Mouse (Mus musculus) kidney, embryonic 14.5 days (tissue): ENCODE measurements around the gene Ubp1. TPM values are rescaled to one million over a fixed set of nuclear protein-coding genes. Genes with fewer than 3 reads are reported as not detected.
"Not testable (repeated sequence)": the region's sequence is repeated elsewhere in the genome, so short reads cannot be mapped to it uniquely, and the experiment has no call there.

Experiments used
- ATAC-seq: fragments of 200-750 bp; cut with Nextera tagmentation; 2 replicates; pipeline ENCODE4 v1.8.0; 2017; ENCODE audit warnings: moderate number of reproducible peaks, mild to moderate bottlenecking, moderate TSS enrichment, moderate library complexity; ENCODE audit not compliant: low FRiP score, low TSS enrichment
- H3K27ac ChIP-seq: fragments of 300-500 bp; sonication (generic); 2 replicates; pipeline ENCODE4 v1.5.1; 2014; ENCODE audit warnings: low read depth, mild to moderate bottlenecking, low read length, moderate library complexity, mixed read lengths
- H3K27me3 ChIP-seq: fragments of 300-500 bp; sonication (generic); 2 replicates; pipeline ENCODE4 v1.6.1; 2014; ENCODE audit warnings: mild to moderate bottlenecking, low read length; ENCODE audit not compliant: control insufficient read depth, insufficient read depth
- H3K36me3 ChIP-seq: fragments of 300-500 bp; sonication (generic); 2 replicates; pipeline ENCODE4 v1.6.1; 2014; ENCODE audit warnings: low read length, mixed read lengths; ENCODE audit not compliant: control insufficient read depth, insufficient read depth
- H3K4me1 ChIP-seq: fragments of 300-500 bp; sonication (generic); 2 replicates; pipeline ENCODE4 v1.6.1; 2014; ENCODE audit warnings: low read length, mixed read lengths; ENCODE audit not compliant: control insufficient read depth, insufficient read depth
- H3K4me2 ChIP-seq: fragments of 300-500 bp; sonication (generic); replicated peaks from 2 replicates; pipeline ENCODE4 v1.6.1; 2014; ENCODE audit warnings: low read depth, mild to moderate bottlenecking, low read length
- H3K4me3 ChIP-seq: fragments of 300-500 bp; sonication (generic); 2 replicates; pipeline ENCODE4 v1.5.1; 2014; ENCODE audit warnings: mild to moderate bottlenecking, low read length
- H3K9ac ChIP-seq: fragments of 300-500 bp; sonication (generic); 2 replicates; pipeline ENCODE4 v1.6.1; 2014; ENCODE audit warnings: low read depth, mild to moderate bottlenecking, low read length, moderate library complexity
- H3K9me3 ChIP-seq: fragments of 300-500 bp; sonication (generic); 2 replicates; pipeline ENCODE4 v1.6.1; 2016; ENCODE audit warnings: low read length; ENCODE audit not compliant: control insufficient read depth
- WGBS: fragments of 180-500 bp; shearing (Covaris S2); extraction: QIAGEN DNeasy Blood & Tissue Kit; methylation state at CpG from one replicate; pipeline ENCODE4 v1.1.7; 2014; 5-methylcytosine and 5-hydroxymethylcytosine counted together
- polyA plus RNA-seq: library from polyadenylated mRNA; unstranded; fragments of >200 nt; fragmentation: Nextera tagmentation; extraction: Ambion mirVana; gene quantifications from 2 replicates; pipeline ENCODE4 v1.2.1, GENCODE M21; 2014

The Ubp1 gene
- 29.3 and 53.9 TPM in 2 replicates for polyA plus RNA-seq

GRCm38 (mm10) chr9:113930534-113931374, at the start of gene Ubp1:
Gene Ubp1 (plus strand): TSS chr9:113930934.
- WGBS = under 1% methylated on average over 51 of the region's 86 CpGs
- peak within 1 kb of the TSS; percentile 98 for H3K4me3 ChIP-seq
- no peaks in the 10 kb centered on the region for H3K9me3 ChIP-seq
- peak within 1 kb of the TSS; percentile 88 for H3K4me2 ChIP-seq
- peaks cover 10% of the 10 kb centered on the region; the same call in 1 of the 2 replicates for H3K4me1 ChIP-seq
- peak within 1 kb of the TSS; percentile 90 for H3K27ac ChIP-seq
- H3K9ac ChIP-seq = peak within 1 kb of the TSS; percentile 96
- peak; percentile 97 for ATAC-seq
- no peaks in the 10 kb centered on the region for H3K27me3 ChIP-seq
- H3K36me3 ChIP-seq = no peaks in the 10 kb centered on the region

GRCm38 (mm10) chr9:113894903-113895302, 35.8 kb upstream of the Ubp1 start:
- no peak for ATAC-seq
- no peaks in the 10 kb centered on the region for H3K27me3 ChIP-seq
- H3K4me2 ChIP-seq = no peak overlapping the region
- no peaks in the 10 kb centered on the region for H3K4me1 ChIP-seq
- H3K9me3 ChIP-seq = no peaks in the 10 kb centered on the region
- H3K9ac ChIP-seq = no peak overlapping the region
- 94% methylated on average over 3 of the region's 3 CpGs for WGBS
- H3K36me3 ChIP-seq = peaks cover 18% of the 10 kb centered on the region; the same call in 1 of the 2 replicates
- no peak overlapping the region for H3K27ac ChIP-seq
- H3K4me3 ChIP-seq = no peak overlapping the region

- H3K9ac ChIP-seq = no peak overlapping the region
- no peak overlapping the region for H3K4me2 ChIP-seq
- 79% methylated on average over 4 of the region's 4 CpGs for WGBS
- no peak overlapping the region for H3K27ac ChIP-seq
- ATAC-seq = no peak
- H3K9me3 ChIP-seq = no peaks in the 10 kb centered on the region
- no peak overlapping the region for H3K4me3 ChIP-seq
- no peaks in the 10 kb centered on the region for H3K4me1 ChIP-seq
- peaks cover 29% of the 10 kb centered on the region for H3K36me3 ChIP-seq
- no peaks in the 10 kb centered on the region for H3K27me3 ChIP-seq
These were observed 27.6 kb upstream of the Ubp1 start for GRCm38 (mm10) chr9:113903136-113903535.

- H3K4me2 ChIP-seq, H3K9ac ChIP-seq, H3K4me1 ChIP-seq, H3K9me3 ChIP-seq, H3K27ac ChIP-seq, H3K4me3 ChIP-seq, ATAC-seq, H3K27me3 ChIP-seq: not testable (repeated sequence)
- peaks cover 35% of the 10 kb centered on the region for H3K36me3 ChIP-seq
- WGBS = 96% methylated on average over 6 of the region's 6 CpGs
These were observed 26.4 kb upstream of the Ubp1 start for GRCm38 (mm10) chr9:113904315-113904714.

GRCm38 (mm10) chr9:113915789-113916188, 14.9 kb upstream of the Ubp1 start:
- Histone ChIP-seq H3K9me3 (no peaks in the 10 kb centered on the region), H3K4me2 (no peak overlapping the region), H3K36me3 (peaks cover 23% of the 10 kb centered on the region; the same call in 1 of the 2 replicates), H3K9ac (no peak overlapping the region), H3K4me3 (no peak overlapping the region), H3K27me3 (no peaks in the 10 kb centered on the region), H3K4me1 (no peaks in the 10 kb centered on the region), H3K27ac (no peak overlapping the region)
- ATAC-seq = no peak
- 95% methylated on average over 5 of the region's 5 CpGs for WGBS

GRCm38 (mm10) chr9:113922677-113923076, 8.1 kb upstream of the Ubp1 start:
- Histone ChIP-seq H3K27ac (no peak overlapping the region), H3K27me3 (no peaks in the 10 kb centered on the region), H3K4me1 (no peaks in the 10 kb centered on the region), H3K4me3 (no peak overlapping the region), H3K36me3 (peaks cover 5% of the 10 kb centered on the region; the same call in 1 of the 2 replicates), H3K9me3 (no peaks in the 10 kb centered on the region), H3K4me2 (no peak overlapping the region), H3K9ac (no peak overlapping the region)
- 96% methylated on average over 5 of the region's 5 CpGs for whole genome bisulfite sequencing
- no peak for ATAC-seq

GRCm38 (mm10) chr9:113924883-113925282, 5.9 kb upstream of the Ubp1 start:
- Histone ChIP-seq H3K9me3 (no peaks in the 10 kb centered on the region), H3K4me2 (no peak overlapping the region), H3K9ac (no peak overlapping the region), H3K4me3 (no peak overlapping the region), H3K27me3 (no peaks in the 10 kb centered on the region), H3K4me1 (no peaks in the 10 kb centered on the region), H3K27ac (no peak overlapping the region), H3K36me3 (peaks cover 2% of the 10 kb centered on the region; the same call in 1 of the 2 replicates)
- WGBS = 92% methylated on average over 5 of the region's 5 CpGs
- ATAC-seq = no peak

- Histone ChIP-seq H3K27me3 (no peaks in the 10 kb centered on the region), H3K4me1 (peaks cover 6% of the 10 kb centered on the region; the same call in 1 of the 2 replicates), H3K9ac (no peak overlapping the region), H3K27ac (no peak overlapping the region), H3K36me3 (no peaks in the 10 kb centered on the region), H3K9me3 (no peaks in the 10 kb centered on the region), H3K4me3 (no peak overlapping the region), H3K4me2 (no peak overlapping the region)
- 85% methylated on average over 4 of the region's 4 CpGs for WGBS
- ATAC-seq = no peak
These were observed 2.1 kb upstream of the Ubp1 start for GRCm38 (mm10) chr9:113928591-113928990.

- ATAC-seq = no peak
- Histone ChIP-seq H3K4me1 (peaks cover 6% of the 10 kb centered on the region; the same call in 1 of the 2 replicates), H3K9me3 (no peaks in the 10 kb centered on the region), H3K9ac (no peak overlapping the region), H3K4me2 (no peak overlapping the region), H3K36me3 (no peaks in the 10 kb centered on the region), H3K27ac (no peak overlapping the region), H3K27me3 (no peaks in the 10 kb centered on the region), H3K4me3 (no peak overlapping the region)
- WGBS = 62% methylated on average over 1 of the region's 1 CpGs
These were observed 1.1 kb upstream of the Ubp1 start for GRCm38 (mm10) chr9:113929676-113930075.
